Comparison of ENCODE assay signal across 9 mouse cellular contexts in genomic region chr19:12795110-12795509, GRCm38 (mm10). TPM values are rescaled to one million over a fixed set of nuclear protein-coding genes. Genes with fewer than 3 reads are reported as not detected.
DNase-seq lines count a peak whose midpoint lies in the region; ATAC-seq and TF ChIP-seq lines count a peak whose summit lies in the region.
"Had no signal": no experiment of that assay in that cellular context is flagged by ENCODE, and none has a peak within 500 bp of the region (broad histone marks: within the 10 kb centered on the region; RNA-seq: fewer than 3 reads in every experiment).

No protein-coding gene starts in this region.

- peaks cover 11% of the 10 kb centered on the region for H3K4me1 ChIP-seq in heart, embryonic 16.5 days (ENCODE audit: control insufficient read depth, insufficient read depth, low read length)
- H3K4me1 ChIP-seq in ES-E14 (ENCODE audit: control insufficient read depth in 2 of 2, insufficient read depth in 2 of 2, low read length in 2 of 2, poor library complexity in 1 of 2): peaks cover 0 to 16% of the 10 kb centered on the region in 2 experiments; a peak in 1 of 4 replicates
- no peaks in the 10 kb centered on the region; the same call in 1 of the 2 replicates for H3K4me1 ChIP-seq in forebrain, embryonic 14.5 days (ENCODE audit: control insufficient read depth, insufficient read depth, low read length)
- H3K4me1 ChIP-seq in liver, embryonic 16.5 days (ENCODE audit: control insufficient read depth, low read depth, low read length): peaks cover 5% of the 10 kb centered on the region

- DNase-seq in heart, adult 18-20 months: no peak
- DNase-seq in ES-E14 (ENCODE audit: low read depth, low spot score): no peak
- DNase-seq in forebrain, embryonic 14.5 days (ENCODE audit: low spot score): no peak
- DNase-seq in right cerebral cortex, adult 18-20 months: no peak
- no peak for DNase-seq in cerebellum, adult 9-11 months
- DNase-seq in MN1 (ENCODE audit: low spot score): no peak

- H3K9ac ChIP-seq in heart, embryonic 16.5 days (ENCODE audit: low read length): peak overlapping the region; percentile 99
- peak overlapping the region; percentile 93 for H3K9ac ChIP-seq in ES-E14 (ENCODE audit: insufficient read depth, low read depth, low read length, poor library complexity, severe bottlenecking)
- peak overlapping the region; percentile 97 for H3K9ac ChIP-seq in forebrain, embryonic 14.5 days (ENCODE audit: low read length)
- H3K9ac ChIP-seq in liver, embryonic 16.5 days (ENCODE audit: low read depth, low read length): peak overlapping the region; percentile 94

- peak overlapping the region; percentile 98 for H3K4me3 ChIP-seq in heart, embryonic 16.5 days (ENCODE audit: low read length)
- H3K4me3 ChIP-seq in ES-E14 (ENCODE audit: insufficient read depth in 1 of 2, low read depth in 1 of 2, low read length in 2 of 2, poor library complexity in 1 of 2, severe bottlenecking in 1 of 2): peak overlapping the region; percentile 78 to 94
- peak overlapping the region; percentile 86 for H3K4me3 ChIP-seq in forebrain, embryonic 14.5 days (ENCODE audit: low read depth, low read length)
- peak overlapping the region; percentile 99 for H3K4me3 ChIP-seq in liver, embryonic 16.5 days (ENCODE audit: low read depth, low read length)

- H3K27ac ChIP-seq in heart, embryonic 16.5 days (ENCODE audit: low read length): peak overlapping the region; percentile 100
- peak overlapping the region; percentile 87 for H3K27ac ChIP-seq in ES-E14 (ENCODE audit: insufficient read depth, low read depth, low read length, poor library complexity, severe bottlenecking)
- peak overlapping the region; percentile 99 for H3K27ac ChIP-seq in forebrain, embryonic 14.5 days (ENCODE audit: low read depth, low read length)
- peak overlapping the region; percentile 98 for H3K27ac ChIP-seq in liver, embryonic 16.5 days (ENCODE audit: low read length)

- no peaks in the 10 kb centered on the region for H3K36me3 ChIP-seq in heart, embryonic 16.5 days (ENCODE audit: control insufficient read depth, insufficient read depth)
- H3K36me3 ChIP-seq in ES-E14 (ENCODE audit: control insufficient read depth, insufficient read depth, low read length, poor library complexity, severe bottlenecking): no peaks in the 10 kb centered on the region
- no peaks in the 10 kb centered on the region for H3K36me3 ChIP-seq in forebrain, embryonic 14.5 days (ENCODE audit: control insufficient read depth, insufficient read depth, low read length)
- H3K36me3 ChIP-seq in liver, embryonic 16.5 days (ENCODE audit: control insufficient read depth, insufficient read depth): no peaks in the 10 kb centered on the region

- no peak for ATAC-seq in heart, embryonic 16.5 days (replicated peaks; ENCODE audit: extremely low read depth, insufficient read depth, low FRiP score)
- ATAC-seq in forebrain, embryonic 14.5 days: peak; percentile 47
- ATAC-seq in liver, embryonic 16.5 days (ENCODE audit: low read depth): peak; percentile 0

- H3K9me3 ChIP-seq in heart, embryonic 16.5 days (replicated peaks; ENCODE audit: control insufficient read depth, low read length): no peaks in the 10 kb centered on the region
- H3K9me3 ChIP-seq in ES-E14 (ENCODE audit: control insufficient read depth, insufficient read depth, low read depth, low read length): no peaks in the 10 kb centered on the region
- no peaks in the 10 kb centered on the region for H3K9me3 ChIP-seq in forebrain, embryonic 14.5 days (replicated peaks; ENCODE audit: control insufficient read depth, low read length)
- H3K9me3 ChIP-seq in liver, embryonic 16.5 days (replicated peaks; ENCODE audit: control insufficient read depth, low read length): no peaks in the 10 kb centered on the region

- no peaks in the 10 kb centered on the region for H3K27me3 ChIP-seq in heart, embryonic 16.5 days (ENCODE audit: control insufficient read depth, insufficient read depth, low read length)
- H3K27me3 ChIP-seq in forebrain, embryonic 14.5 days (replicated peaks; ENCODE audit: control insufficient read depth, insufficient read depth, low read length): no peaks in the 10 kb centered on the region
- H3K27me3 ChIP-seq in liver, embryonic 16.5 days (ENCODE audit: control insufficient read depth, insufficient read depth, low read depth, low read length): no peaks in the 10 kb centered on the region

- peak overlapping the region; percentile 61 for H3K4me2 ChIP-seq in heart, embryonic 16.5 days (ENCODE audit: low read depth, low read length)
- H3K4me2 ChIP-seq in forebrain, embryonic 14.5 days (ENCODE audit: low read length): peak overlapping the region; percentile 55
- H3K4me2 ChIP-seq in liver, embryonic 16.5 days (ENCODE audit: low read depth, low read length): peak overlapping the region; percentile 73

- in situ Hi-C loops in ES-E14 (cut with MboI; ENCODE audit: low sequenced_read_pairs in 2 of 2, unreplicated experiment in 2 of 2): loop anchor here in 1 of 2 experiments (25.0 kb wide), 1 partner anchor 783 kb away; no protein-coding TSS in a partner anchor

- under 1% methylated on average over 40 of the region's 63 CpGs for whole genome bisulfite sequencing in heart, embryonic 16.5 days
- 0% methylated on average over 13 of the region's 63 CpGs for WGBS in forebrain, embryonic 14.5 days
- WGBS in liver, embryonic 16.5 days (ENCODE audit: insufficient replicate concordance): under 1% methylated on average over 46 of the region's 63 CpGs

TF ChIP-seq in ES-E14, 5 proteins besides CTCF, POLR2A, EP300 and RAD21:
- no peak for TF ChIP-seq HCFC1 (IDR thresholded peaks at IDR 0.05; ENCODE audit: borderline replicate concordance, insufficient read depth, low read length)
- no peak for TF ChIP-seq MAFK (IDR thresholded peaks at IDR 0.05; ENCODE audit: insufficient read depth, low read depth, low read length)
- no peak for TF ChIP-seq ZNF384 (IDR thresholded peaks at IDR 0.05; ENCODE audit: low read depth, low read length)
- no peak for TF ChIP-seq CHD2 (IDR thresholded peaks at IDR 0.05; ENCODE audit: low read depth, low read length)
- TF ChIP-seq ZC3H11A (IDR thresholded peaks at IDR 0.05; ENCODE audit: borderline replicate concordance, low read depth, low read length): no peak

RNA-seq across cellular contexts. Expression of gene Zfp91, which starts 0.8 kb away (rescaled TPM):
- 9.9 and 10.5 TPM in 2 replicates for polyA plus RNA-seq in heart, embryonic 16.5 days (2015; fragmentation: Nextera tagmentation; extraction: Ambion mirVana)
- 10 to 100 TPM; 75.2 to 77.0 TPM for total RNA-seq in heart, adult 18-20 months (2021)
- total RNA-seq in ES-E14 (2012; rRNA removed): 29.3 and 35.0 TPM in 2 replicates
- 7.7 and 8.1 TPM in 2 replicates for polyA plus RNA-seq in forebrain, embryonic 14.5 days (2014; fragmentation: Nextera tagmentation; extraction: Ambion mirVana)
- polyA plus RNA-seq in liver, embryonic 16.5 days (2015; fragmentation: Nextera tagmentation; extraction: Ambion mirVana): 5.8 and 6.3 TPM in 2 replicates

RNA-seq across cellular contexts. Expression of gene Lpxn, which starts 0.9 kb away (rescaled TPM):
- 2.5 and 4.9 TPM in 2 replicates for polyA plus RNA-seq in heart, embryonic 16.5 days (2015; fragmentation: Nextera tagmentation; extraction: Ambion mirVana)
- total RNA-seq in heart, adult 18-20 months (2021): 1 to 10 TPM in 1 of 2 experiments, under 1 TPM in 1; 0.87 to 2.2 TPM
- 0.42 and 0.58 TPM in 2 replicates for total RNA-seq in ES-E14 (2012; rRNA removed)
- 1.2 and 1.4 TPM in 2 replicates for polyA plus RNA-seq in forebrain, embryonic 14.5 days (2014; fragmentation: Nextera tagmentation; extraction: Ambion mirVana)
- 2.2 and 2.3 TPM in 2 replicates for polyA plus RNA-seq in liver, embryonic 16.5 days (2015; fragmentation: Nextera tagmentation; extraction: Ambion mirVana)

RNA-seq across cellular contexts. Expression of gene Cntf, which starts 29.7 kb away (rescaled TPM):
- 1.0 TPM in 2 replicates for polyA plus RNA-seq in heart, embryonic 16.5 days (2015; fragmentation: Nextera tagmentation; extraction: Ambion mirVana)
- total RNA-seq in heart, adult 18-20 months (2021): 1 to 10 TPM in 1 of 2 experiments, under 1 TPM in 1; 0.94 to 1.7 TPM
- 6.9 and 12.1 TPM in 2 replicates for total RNA-seq in ES-E14 (2012; rRNA removed)
- 1.2 TPM in 2 replicates for polyA plus RNA-seq in forebrain, embryonic 14.5 days (2014; fragmentation: Nextera tagmentation; extraction: Ambion mirVana)
- polyA plus RNA-seq in liver, embryonic 16.5 days (2015; fragmentation: Nextera tagmentation; extraction: Ambion mirVana): 0.63 and 0.66 TPM in 2 replicates

RNA-seq across cellular contexts. Expression of gene Gm5244, which starts 51.4 kb away (rescaled TPM):
- not detected in 2 replicates for polyA plus RNA-seq in heart, embryonic 16.5 days (2015; fragmentation: Nextera tagmentation; extraction: Ambion mirVana)
- total RNA-seq in heart, adult 18-20 months (2021): not detected
- not detected in 2 replicates for total RNA-seq in ES-E14 (2012; rRNA removed)
- polyA plus RNA-seq in forebrain, embryonic 14.5 days (2014; fragmentation: Nextera tagmentation; extraction: Ambion mirVana): not detected in 2 replicates
- not detected in 2 replicates for polyA plus RNA-seq in liver, embryonic 16.5 days (2015; fragmentation: Nextera tagmentation; extraction: Ambion mirVana)
- total RNA-seq: gastrocnemius, postnatal 10 days had no signal
